Mouse (Mus musculus) heart, adult 2 months (tissue): ENCODE measurements around the gene Efna1.
A peak's percentile ranks its signal among the peaks of the same experiment; 100 is the strongest.

ENCODE experiments used
- CTCF ChIP-seq: fragments of 200-600 bp; IDR thresholded peaks from 2 replicates; pipeline ENCODE4 v1.8.1; 2022; ENCODE audit warnings: antibody characterized with exemption, mild to moderate bottlenecking, moderate library complexity
- POLR2A ChIP-seq: fragments of 200-500 bp; IDR thresholded peaks from 2 replicates; pipeline ENCODE4 v1.6.1; 2011; ENCODE audit warnings: mild to moderate bottlenecking, low read depth, low read length, control low read depth; ENCODE audit not compliant: insufficient read depth

DNA sequence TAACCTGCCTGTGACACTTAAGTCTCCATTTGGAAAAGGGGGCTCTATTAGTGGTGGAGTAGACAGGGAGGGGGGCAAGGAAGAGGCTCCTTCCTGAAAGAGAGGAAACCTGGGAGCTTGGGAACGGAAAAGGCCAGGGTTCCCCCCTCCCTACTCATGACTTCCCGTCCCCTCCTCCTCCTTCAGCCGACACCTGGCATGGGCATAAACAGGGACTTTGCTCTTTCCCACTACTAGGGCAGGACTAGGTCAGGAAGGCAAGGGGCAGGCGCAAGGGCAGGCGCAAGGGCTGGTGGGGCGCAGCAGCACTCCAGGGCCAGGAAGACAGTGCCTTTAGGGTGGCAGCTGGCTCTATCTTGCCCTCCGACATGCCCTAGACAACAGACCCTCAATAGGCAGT, 2.8 kb downstream of the Efna1 start:
- peak; percentile 68 for TF ChIP-seq POLR2A
- no peak for TF ChIP-seq CTCF
